Mouse (Mus musculus): ENCODE measurements around the gene Cdh3.

DNA sequence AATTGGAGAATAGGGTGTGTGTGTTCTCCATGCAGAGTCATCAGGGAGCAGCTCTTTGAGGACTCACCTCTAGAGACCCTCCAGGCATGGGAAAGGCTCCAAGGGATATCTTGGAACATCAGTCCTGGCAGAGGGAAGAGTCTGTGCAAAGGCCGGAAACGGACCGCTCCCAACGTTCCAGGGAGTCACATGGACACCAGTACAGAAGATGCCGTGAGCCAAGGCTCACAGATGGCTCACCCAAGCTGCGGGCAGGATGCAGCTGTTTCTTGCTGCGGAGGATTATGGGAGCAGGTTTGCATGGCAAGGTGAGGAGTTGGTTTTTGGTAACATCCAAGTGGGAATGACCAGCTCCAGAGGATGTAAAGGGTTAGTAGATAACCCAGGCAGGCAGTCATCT is 6.5 kb upstream of the Cdh3 start:
- TF ChIP-seq CTCF (conservative IDR thresholded peaks at IDR 0.05; ENCODE audit: insufficient read depth, insufficient read length, low read depth, low read length), result no peak
- no peak for TF ChIP-seq POLR2A (IDR thresholded peaks at IDR 0.05; ENCODE audit: low read depth, low read length)

Data from kidney, adult 2 months (tissue).